Mouse (Mus musculus) CH12.LX (cell line): Measurements from ENCODE around the gene Fancd2. TPM values are rescaled to one million over a fixed set of nuclear protein-coding genes. Genes with fewer than 3 reads are reported as not detected.

Experiments
- DNase-seq: peaks from one replicate; pipeline ENCODE4 v3.0.0-alpha.2; 2013; ENCODE audit errors: extremely low read depth
- H3K27ac ChIP-seq: 2 replicates; pipeline ENCODE4 v1.5.1; 2012; ENCODE audit warnings: low read depth, mild to moderate bottlenecking, control low read depth, moderate library complexity; ENCODE audit not compliant: insufficient read depth
- H3K27me3 ChIP-seq: replicated peaks from 2 replicates; pipeline ENCODE3; 2012; ENCODE audit warnings: inconsistent platforms
- H3K36me3 ChIP-seq, 2 experiments: replicated peaks in 1 of 2; 2 replicates each; pipeline versions ENCODE3 to v1.6.1; 2012; ENCODE audit warnings: inconsistent platforms in 1 of 2, low read length in 1 of 2, mild to moderate bottlenecking in 1 of 2, mixed read lengths in 1 of 2, moderate library complexity in 1 of 2; ENCODE audit not compliant: control insufficient read depth in 1 of 2, insufficient read depth in 1 of 2
- H3K4me1 ChIP-seq, 2 experiments: 2 replicates each; pipeline ENCODE4 v1.6.1; 2012; ENCODE audit warnings: inconsistent platforms in 1 of 2, moderate library complexity in 1 of 2; ENCODE audit not compliant: insufficient read depth in 2 of 2, control insufficient read depth in 1 of 2
- H3K4me2 ChIP-seq: 2 replicates; pipeline ENCODE4 v1.6.1; 2012; ENCODE audit warnings: low read depth, mild to moderate bottlenecking, control low read depth; ENCODE audit not compliant: poor library complexity, insufficient read depth, severe bottlenecking
- H3K4me3 ChIP-seq, 3 experiments: fragments of 150-350 bp in 1 of 3; sonication (generic) in 1 of 3; replicated peaks in 1 of 3; 2 replicates each; pipeline versions ENCODE3 to v1.5.1; 2011 to 2012; ENCODE audit warnings: low read depth in 2 of 3, low read length in 2 of 3, mild to moderate bottlenecking in 2 of 3, moderate library complexity in 2 of 3, control low read depth in 1 of 3, improper control_type of control experiment in 1 of 3, inconsistent platforms in 1 of 3, mixed read lengths in 1 of 3; ENCODE audit not compliant: poor library complexity in 1 of 3
- H3K79me2 ChIP-seq: replicated peaks from 2 replicates; pipeline ENCODE4 v1.6.1; 2012; ENCODE audit warnings: mild to moderate bottlenecking, moderate library complexity; ENCODE audit not compliant: control insufficient read depth, poor library complexity, insufficient read depth, severe bottlenecking; ENCODE audit errors: extremely low read depth
- H3K9ac ChIP-seq: 2 replicates; pipeline ENCODE4 v1.6.1; 2012; ENCODE audit warnings: low read depth, mild to moderate bottlenecking, control low read depth, moderate library complexity; ENCODE audit not compliant: insufficient read depth
- H3K9me3 ChIP-seq: replicated peaks from 2 replicates; pipeline ENCODE3; 2012; ENCODE audit warnings: low read length, inconsistent platforms, mixed read lengths
- CHD1 ChIP-seq: IDR thresholded peaks from 2 replicates; pipeline ENCODE4 v1.6.1; 2012; ENCODE audit warnings: low read depth, low read length, improper control_type of control experiment, inconsistent platforms
- CTCF ChIP-seq, 2 experiments: IDR thresholded peaks in 1 of 2; conservative IDR thresholded peaks in 1 of 2; 2 replicates each; pipeline ENCODE4 v1.5.1; 2011 to 2012; ENCODE audit warnings: low read depth in 2 of 2, low read length in 2 of 2, improper control_type of control experiment in 1 of 2, inconsistent platforms in 1 of 2, mild to moderate bottlenecking in 1 of 2, moderate library complexity in 1 of 2
- ETS1 ChIP-seq: conservative IDR thresholded peaks from 2 replicates; pipeline ENCODE4 v1.6.1; 2012; ENCODE audit warnings: low read depth, mild to moderate bottlenecking, inconsistent platforms, low read length, improper control_type of control experiment, moderate library complexity
- GABPA ChIP-seq: IDR thresholded peaks from 2 replicates; pipeline ENCODE4 v1.6.1; 2012; ENCODE audit warnings: low read depth, low read length, improper control_type of control experiment, inconsistent platforms; ENCODE audit not compliant: insufficient replicate concordance
- IRF4 ChIP-seq: IDR thresholded peaks from 2 replicates; pipeline ENCODE4 v1.6.1; 2014; ENCODE audit warnings: low read depth, mild to moderate bottlenecking, inconsistent platforms, low read length, improper control_type of control experiment
- JUND ChIP-seq: conservative IDR thresholded peaks from 2 replicates; pipeline ENCODE4 v1.6.1; 2011; ENCODE audit warnings: low read depth, low read length, improper control_type of control experiment
- KAT2A ChIP-seq: IDR thresholded peaks from 2 replicates; pipeline ENCODE4 v1.6.1; 2012; ENCODE audit warnings: low read length, improper control_type of control experiment, inconsistent platforms; ENCODE audit not compliant: insufficient replicate concordance
- MAFK ChIP-seq: IDR thresholded peaks from 2 replicates; pipeline ENCODE4 v1.6.1; 2011; ENCODE audit warnings: low read length, improper control_type of control experiment; ENCODE audit not compliant: insufficient replicate concordance
- MAZ ChIP-seq: IDR thresholded peaks from 2 replicates; pipeline ENCODE4 v1.6.1; 2012; ENCODE audit warnings: low read depth, mild to moderate bottlenecking, inconsistent platforms, low read length, improper control_type of control experiment, moderate library complexity
- MEF2A ChIP-seq: IDR thresholded peaks from 2 replicates; pipeline ENCODE4 v1.6.1; 2014; ENCODE audit warnings: low read depth, mild to moderate bottlenecking, inconsistent platforms, low read length, improper control_type of control experiment, borderline replicate concordance
- MXI1 ChIP-seq: IDR thresholded peaks from 2 replicates; pipeline ENCODE4 v1.6.1; 2011; ENCODE audit warnings: mild to moderate bottlenecking, low read depth, low read length, improper control_type of control experiment
- POLR2A ChIP-seq: IDR thresholded peaks from 2 replicates; pipeline ENCODE4 v1.6.1; 2011; ENCODE audit warnings: low read depth, mild to moderate bottlenecking, improper control_type of control experiment, low read length
- POLR2AphosphoS2 ChIP-seq: IDR thresholded peaks from 2 replicates; pipeline ENCODE4 v1.6.1; 2011; ENCODE audit warnings: low read depth, low read length, improper control_type of control experiment
- SMC3 ChIP-seq: IDR thresholded peaks from 2 replicates; pipeline ENCODE4 v1.6.1; 2011; ENCODE audit warnings: low read depth, low read length, improper control_type of control experiment
- USF2 ChIP-seq: conservative IDR thresholded peaks from 2 replicates; pipeline ENCODE4 v1.6.1; 2011; ENCODE audit warnings: low read depth, low read length, improper control_type of control experiment
- ZC3H11A ChIP-seq: IDR thresholded peaks from 2 replicates; pipeline ENCODE4 v1.6.1; 2012; ENCODE audit warnings: low read depth, mild to moderate bottlenecking, inconsistent platforms, low read length, improper control_type of control experiment
- ZKSCAN1 ChIP-seq: IDR thresholded peaks from 2 replicates; pipeline ENCODE4 v1.6.1; 2012; ENCODE audit warnings: low read depth, inconsistent platforms, low read length, improper control_type of control experiment, borderline replicate concordance
- ZMIZ1 ChIP-seq: IDR thresholded peaks from 2 replicates; pipeline ENCODE4 v1.6.1; 2012; ENCODE audit warnings: low read depth, mild to moderate bottlenecking, inconsistent platforms, low read length, improper control_type of control experiment
- dilution Hi-C: fragments of 300-500 bp; cut with MboI; formaldehyde crosslinking; loops from 2 replicates; pipeline ENCODE4 v1.14.3; 2020; ENCODE audit warnings: low sequenced_read_pairs; ENCODE audit not compliant: extremely low pct_unique_long_range_greater_than_20kb, extremely low pct_ligation_motif_present
- in situ Hi-C: fragments of 300-500 bp; cut with MboI; formaldehyde crosslinking; loops from 3 replicates; pipeline ENCODE4 v1.14.3; 2019; ENCODE audit warnings: low sequenced_read_pairs, low pct_ligation_motif_present, low pct_unique_long_range_greater_than_20kb, mixed read lengths
- polyA plus RNA-seq: library from polyadenylated mRNA; unstranded; fragments of >175 nt; gene quantifications from 2 replicates; pipeline ENCODE4 v1.2.1, GENCODE M21; 2012; ENCODE audit warnings: low read depth; ENCODE audit not compliant: insufficient read length
- total RNA-seq, 2 experiments: library from RNA; depleted of rRNA; stranded (reverse); fragments of 300-350 nt in 1 of 2; fragments of >200 nt in 1 of 2; gene quantifications; 2 replicates each; pipeline ENCODE4 v1.2.3; 2012 to 2014

Fancd2 gene
- total and polyA plus RNA-seq, 3 experiments, result 25.5 to 32.7 (median 30.2) TPM

- H3K4me2 ChIP-seq, result no peak overlapping the region
- dilution Hi-C loops, result no loop called here
- no peak overlapping the region for H3K9ac ChIP-seq
- no peaks in the 10 kb centered on the region for H3K27me3 ChIP-seq
- TF ChIP-seq MXI1 (no peak), SMC3 (no peak), ZC3H11A (no peak), POLR2AphosphoS2 (no peak), CHD1 (no peak), ZMIZ1 (no peak), IRF4 (no peak), MAZ (no peak), MEF2A (no peak), CTCF (conservative IDR thresholded peaks at IDR 0.05 in 1 of 2, IDR thresholded peaks at IDR 0.05 in 1 of 2; ENCODE audit: low read depth in 2 of 2, low read length in 2 of 2) (no peak), ZKSCAN1 (no peak)
- TF ChIP-seq, all 38 proteins: peak for 0
- H3K9me3 ChIP-seq, result no peaks in the 10 kb centered on the region
- H3K4me3 ChIP-seq, result no peak overlapping the region
- H3K79me2 ChIP-seq, result no peaks in the 10 kb centered on the region
- DNase-seq, result no peak
- no peaks in the 10 kb centered on the region for H3K4me1 ChIP-seq
- peaks cover 50 to 91% of the 10 kb centered on the region in 2 experiments for H3K36me3 ChIP-seq
- in situ Hi-C loops, result no loop called here
- H3K27ac ChIP-seq, result no peak overlapping the region
These were observed 51.5 kb downstream of the Fancd2 start for GRCm38 (mm10) chr6:113583023-113583422.

- H3K27me3 ChIP-seq, result no peaks in the 10 kb centered on the region
- H3K9me3 ChIP-seq, result no peaks in the 10 kb centered on the region
- peaks cover 48 to 91% of the 10 kb centered on the region in 2 experiments for H3K36me3 ChIP-seq
- H3K27ac ChIP-seq, result no peak overlapping the region
- H3K4me2 ChIP-seq, result no peak overlapping the region
- H3K4me3 ChIP-seq, result no peak overlapping the region
- H3K4me1 ChIP-seq, result no peaks in the 10 kb centered on the region
- no peak for DNase-seq
- no peaks in the 10 kb centered on the region for H3K79me2 ChIP-seq
- dilution Hi-C loops (no loop called here), in situ Hi-C loops (no loop called here)
- no peak overlapping the region for H3K9ac ChIP-seq
- TF ChIP-seq IRF4, result no peak
- no peak for TF ChIP-seq GABPA
- TF ChIP-seq USF2, result no peak
- no peak for TF ChIP-seq JUND
- TF ChIP-seq MAFK, result no peak
- no peak for TF ChIP-seq ZKSCAN1
- no peak for TF ChIP-seq POLR2AphosphoS2
- TF ChIP-seq ETS1, result no peak
- TF ChIP-seq POLR2A, result no peak
- no peak for TF ChIP-seq MXI1
- no peak for TF ChIP-seq MEF2A
- no peak for TF ChIP-seq KAT2A
These were observed 53.6 kb downstream of the Fancd2 start for GRCm38 (mm10) chr6:113585065-113585464.
